Mouse (Mus musculus) kidney, postnatal 25 days (tissue): Measurements from ENCODE around the gene Trhr2.

Experiments
- DNase-seq, 2 experiments: peaks; one replicate each; pipeline ENCODE4 v3.0.0; 2021; ENCODE audit warnings: mixed read lengths in 2 of 2

The Trhr2 gene

DNA sequence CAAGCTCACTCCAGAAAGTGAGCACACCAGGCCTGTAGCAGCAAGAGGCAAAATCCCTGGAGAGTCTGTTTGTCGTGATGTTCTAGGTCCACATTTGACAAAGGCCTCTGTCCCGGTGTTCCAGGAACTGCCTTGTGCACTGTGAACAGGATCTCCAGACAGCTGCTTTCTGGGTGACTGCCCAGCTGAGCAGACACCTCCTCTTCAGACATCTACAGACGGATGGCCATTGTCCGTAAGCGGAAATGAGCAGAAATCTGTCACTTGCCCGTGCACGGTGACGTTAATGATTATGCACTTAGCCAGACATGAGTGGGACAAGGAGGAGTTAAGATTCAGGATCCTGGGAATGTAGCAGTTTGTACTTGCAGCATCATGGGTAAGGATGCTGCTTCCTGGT is 6.4 kb downstream of the Trhr2 start:
- peak; percentile 21 to 56 for DNase-seq

DNA sequence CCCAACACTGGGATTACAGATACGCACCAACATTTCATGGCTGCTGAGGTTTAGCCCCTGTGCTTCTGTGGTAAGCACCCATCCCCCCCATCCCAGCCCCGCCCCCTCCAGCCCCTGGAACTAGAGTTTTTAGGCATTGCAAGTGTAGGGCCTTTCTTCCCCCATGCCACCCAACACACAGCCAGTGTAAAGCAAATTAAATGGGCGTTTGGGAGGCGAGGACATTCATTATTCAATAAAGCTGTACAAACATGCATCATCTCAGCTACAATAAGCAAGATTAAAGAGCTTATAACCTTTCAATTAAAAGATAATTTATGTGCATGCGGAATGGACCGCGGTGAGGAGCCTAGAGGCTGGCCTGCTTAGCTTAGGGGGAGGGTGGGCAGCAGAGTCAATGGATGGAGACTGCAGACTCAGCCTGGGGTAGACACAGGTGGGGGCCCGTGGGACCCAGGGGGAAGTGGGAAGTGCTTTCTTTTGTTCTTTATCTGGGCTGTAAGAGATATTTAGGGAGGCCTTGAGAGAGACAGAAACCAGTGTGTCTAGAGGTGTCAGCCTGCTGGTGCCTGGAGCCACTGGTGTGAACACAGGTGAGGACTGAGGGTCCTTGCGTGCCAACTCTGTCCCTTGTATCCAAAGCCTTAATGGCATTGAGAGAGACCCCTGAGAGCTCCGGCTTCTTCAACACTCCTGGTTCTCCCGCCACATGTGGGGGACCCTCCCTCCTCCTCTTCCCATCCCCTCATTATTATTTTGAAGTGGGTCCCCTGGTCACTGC is 10.0 kb downstream of the Trhr2 start:
- no peak for DNase-seq

DNA sequence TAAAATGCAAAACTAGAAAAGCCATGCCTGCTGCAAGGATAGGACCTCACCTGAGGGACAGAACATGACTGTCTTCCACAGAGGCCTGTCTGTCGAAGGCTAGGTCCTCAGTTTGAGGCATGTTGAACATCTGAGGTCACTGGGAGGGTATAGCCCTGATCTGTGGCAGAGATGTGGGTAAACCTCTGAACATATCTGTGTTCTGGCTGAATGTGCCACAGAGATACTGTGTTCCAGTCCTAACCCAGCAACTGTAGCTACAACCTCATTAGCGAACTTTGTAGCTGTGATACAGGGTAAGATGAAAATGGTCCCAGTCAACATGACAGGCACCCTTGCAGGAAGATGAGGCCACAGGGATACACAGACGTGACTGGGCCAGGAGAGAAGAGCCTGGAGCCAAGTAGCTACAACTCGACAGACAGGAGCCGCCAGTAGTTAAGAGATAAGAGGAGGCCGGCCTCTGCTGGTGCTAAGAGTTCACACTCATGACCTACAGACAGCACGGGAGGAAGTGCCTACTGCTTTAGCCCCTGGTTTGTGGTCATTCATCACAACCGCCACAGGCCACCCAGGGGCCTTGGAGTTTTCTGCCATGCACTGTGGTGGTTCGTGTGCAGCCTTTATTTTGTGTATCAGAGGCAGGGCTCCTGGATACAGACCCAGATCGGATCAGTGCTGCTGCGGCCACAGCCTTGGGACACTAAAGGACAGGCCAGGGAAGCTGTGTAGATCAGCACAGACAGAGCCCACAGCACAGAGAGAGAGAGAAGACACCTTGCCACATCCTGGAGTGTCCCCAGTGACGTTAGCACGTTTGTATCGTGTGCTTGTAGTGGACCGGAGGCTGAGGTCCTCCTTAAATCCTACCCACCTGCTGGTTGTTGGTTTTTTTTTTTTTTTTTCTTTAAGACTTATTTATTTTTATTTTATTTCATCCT is 10.9 kb downstream of the Trhr2 start:
- no peak for DNase-seq

DNA sequence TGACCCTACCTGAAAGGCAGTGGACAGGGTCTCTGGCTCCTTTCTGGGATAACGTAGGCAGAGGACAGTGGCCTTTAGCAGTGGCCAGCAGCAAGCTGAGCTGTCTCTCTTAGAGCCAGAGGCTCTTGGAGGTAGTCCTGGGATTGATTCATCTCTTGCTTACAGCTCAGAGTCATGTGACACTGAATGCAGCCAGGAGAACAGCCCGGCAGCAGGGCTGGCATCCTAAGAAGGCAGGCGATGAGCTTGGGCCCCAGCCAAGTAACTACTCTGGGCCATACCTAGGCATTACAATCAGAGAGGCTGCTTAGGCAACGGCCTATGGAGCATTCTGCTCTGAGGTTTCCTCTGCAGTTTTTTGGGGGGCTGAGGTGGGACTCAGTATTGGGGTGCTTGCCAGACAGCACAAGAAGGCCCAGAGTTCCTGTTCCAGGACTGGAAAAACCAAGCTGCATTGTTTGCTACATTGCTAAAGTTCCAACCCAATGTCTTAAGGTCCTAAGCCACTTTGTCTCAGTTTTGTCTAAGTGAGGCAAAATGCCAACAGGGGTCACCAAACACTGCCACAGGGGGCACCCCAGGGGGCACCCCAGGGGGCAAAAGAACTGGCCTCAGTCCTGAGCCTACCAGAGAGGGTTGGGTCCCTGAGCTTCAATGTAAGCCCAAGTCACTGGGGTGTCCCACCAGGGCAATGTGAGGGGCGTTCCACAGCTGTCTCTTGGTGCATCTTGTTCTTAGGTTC is 12.6 kb downstream of the Trhr2 start:
- DNase-seq = peak in 1 of 2 experiments; percentile 30

DNA sequence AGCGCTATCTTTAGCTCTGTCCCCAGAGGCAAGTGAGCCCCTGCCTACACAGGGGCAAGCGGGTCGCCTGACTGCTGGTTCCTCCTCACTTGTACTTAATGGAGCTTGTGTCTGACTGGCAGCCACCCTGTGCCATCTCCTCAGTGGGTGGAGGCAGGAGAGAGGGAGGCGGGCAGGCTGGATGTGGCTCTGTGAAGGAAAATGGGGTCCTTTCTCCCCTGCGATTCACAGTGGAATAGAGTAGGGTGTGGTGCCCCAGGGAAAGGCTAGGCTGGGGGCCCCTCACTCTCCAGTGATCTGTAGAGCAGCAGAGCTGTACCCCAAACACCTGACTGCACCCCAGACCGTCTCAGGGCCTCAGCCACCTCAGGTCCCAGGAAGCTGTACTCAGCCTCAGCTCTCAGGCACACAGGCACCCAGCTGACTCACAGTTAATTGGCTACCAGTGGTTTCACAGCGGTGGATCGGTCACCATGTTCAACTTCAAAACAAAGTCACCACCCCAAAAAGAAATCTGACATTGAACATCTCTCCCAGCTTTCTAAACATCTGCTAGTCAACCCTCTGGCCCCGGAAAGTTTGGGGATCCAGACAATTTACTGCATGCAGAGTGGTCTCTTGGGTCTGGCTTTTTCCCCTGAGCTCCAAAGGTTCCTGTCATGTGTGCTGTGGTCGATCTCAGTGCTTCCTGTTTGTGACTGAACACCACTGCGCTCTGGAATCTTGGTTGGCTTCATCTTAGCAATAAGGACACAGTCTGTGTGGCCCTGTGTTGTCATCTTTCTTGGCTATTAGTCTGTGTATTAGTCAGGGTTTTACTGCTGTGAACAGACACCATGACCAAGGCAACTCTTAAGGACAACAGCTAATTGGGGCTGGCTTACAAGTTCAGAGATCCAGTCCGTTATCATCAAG is 15.1 kb downstream of the Trhr2 start:
- DNase-seq = no peak

DNA sequence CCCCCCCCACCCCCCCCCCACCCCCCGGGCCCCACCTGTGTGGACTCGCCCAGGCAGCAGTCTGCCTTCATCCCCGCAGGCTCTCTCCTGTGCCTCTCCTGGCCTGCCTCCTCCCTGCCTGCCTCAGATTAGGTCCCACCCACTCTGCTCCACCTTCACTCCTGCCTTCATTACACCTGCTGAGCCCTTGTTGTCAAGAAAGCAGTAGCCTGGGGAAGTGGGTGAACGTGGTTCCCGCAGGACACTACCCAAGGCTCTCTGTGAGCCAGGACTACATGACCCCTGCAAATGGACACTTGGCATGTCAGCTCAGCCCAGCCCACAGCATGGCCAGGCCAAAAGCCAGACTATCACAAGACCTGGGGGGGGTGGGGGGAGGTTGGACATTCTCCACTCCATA is 16.3 kb downstream of the Trhr2 start:
- DNase-seq = no peak

DNA sequence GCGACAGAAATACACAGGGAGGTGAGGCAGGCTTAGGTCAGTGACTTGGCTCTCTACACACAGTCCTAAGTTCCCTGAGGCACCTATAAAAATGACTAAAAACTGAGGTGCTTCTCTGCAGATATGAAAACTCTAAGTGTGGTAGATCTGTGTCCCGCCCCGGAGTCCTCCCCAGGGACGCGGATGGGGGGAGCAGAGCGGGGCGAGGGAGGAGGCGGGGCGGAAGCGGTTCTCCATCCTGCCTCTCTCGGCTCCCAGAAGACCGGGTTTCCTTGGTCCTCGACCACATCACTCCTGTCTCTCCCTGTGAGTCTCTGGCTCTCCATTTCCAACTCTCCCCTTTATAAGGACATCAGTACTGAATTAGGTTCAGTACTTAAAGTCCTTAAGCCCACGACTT is 16.8 kb downstream of the Trhr2 start:
- peak in 1 of 2 experiments; percentile 31 for DNase-seq

DNA sequence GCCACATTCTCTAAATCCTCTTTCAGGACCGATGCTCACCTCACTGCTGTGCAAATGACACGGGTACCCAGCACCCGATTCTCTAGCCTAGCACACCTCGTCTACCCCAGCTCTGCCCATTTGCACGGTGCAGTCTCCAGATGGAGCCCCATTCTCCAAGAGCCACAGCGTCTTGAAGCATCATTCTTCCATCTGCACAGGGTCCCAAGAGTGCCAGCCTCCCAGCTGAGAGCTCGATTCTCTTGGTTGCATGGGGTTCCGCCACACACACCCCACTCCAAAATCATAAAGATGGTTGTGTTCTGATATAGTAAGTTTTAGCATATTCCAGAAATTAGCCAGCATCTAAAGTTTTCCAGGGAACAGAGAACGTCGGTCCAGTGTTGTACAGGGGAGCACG is 17.2 kb downstream of the Trhr2 start:
- DNase-seq = no peak

DNA sequence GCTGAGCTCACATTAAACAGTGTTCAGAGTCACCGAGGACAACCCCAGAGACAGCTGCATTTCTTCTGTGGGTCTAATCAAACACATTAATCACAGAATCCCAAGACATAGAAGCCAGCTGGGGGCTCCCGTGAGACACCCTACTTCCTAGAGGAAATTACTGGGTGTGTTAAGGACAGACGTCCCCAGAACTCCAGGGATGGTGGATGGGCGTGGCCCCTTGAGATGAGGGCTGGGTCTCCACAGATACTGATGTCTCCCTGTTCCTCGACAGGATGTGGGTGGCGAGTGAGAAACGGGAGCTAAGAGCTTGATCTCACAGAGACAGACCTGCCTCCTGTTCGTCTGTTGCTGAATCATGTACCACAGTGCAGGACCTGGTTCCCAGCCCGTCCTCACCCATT is 17.7 kb downstream of the Trhr2 start:
- peak; percentile 52 to 78 for DNase-seq

DNA sequence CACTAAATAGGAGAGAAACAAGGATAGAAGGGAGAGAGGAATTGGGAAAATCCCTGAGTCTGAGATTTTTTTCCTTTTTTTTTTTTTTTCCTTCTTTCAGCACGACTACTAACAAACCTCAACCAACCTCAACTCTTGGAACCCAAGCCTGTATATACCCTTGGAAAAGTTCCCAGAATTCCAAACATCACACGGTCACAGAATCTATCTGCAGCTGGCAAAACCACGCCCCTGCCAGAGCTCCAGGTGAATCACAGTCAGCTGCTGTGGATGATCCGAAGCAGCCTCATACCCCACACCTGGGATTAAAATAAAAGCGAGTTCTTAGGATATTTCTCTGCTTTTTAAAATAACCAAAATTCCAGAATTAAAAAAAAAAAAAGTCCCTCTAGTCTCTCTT is 18.2 kb downstream of the Trhr2 start:
- no peak for DNase-seq

DNA sequence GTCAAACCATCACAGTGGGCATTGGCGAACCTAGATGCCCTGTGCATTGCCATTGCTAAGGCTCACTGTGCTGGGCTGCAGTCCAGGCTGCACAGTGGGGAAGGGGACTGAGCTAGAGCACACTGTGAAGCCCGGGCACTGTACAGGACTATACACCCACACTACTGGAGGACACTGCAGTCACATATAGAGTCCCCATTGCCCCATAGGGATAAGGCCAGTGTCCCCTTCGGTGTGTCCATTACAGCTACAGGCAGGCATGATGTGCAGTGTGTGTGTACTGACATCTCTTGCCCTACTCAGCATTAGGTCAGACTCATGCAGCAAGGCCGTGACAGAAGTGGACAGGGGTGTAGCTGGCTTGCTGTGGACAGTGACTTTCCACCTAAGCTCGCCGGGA is 18.8 kb downstream of the Trhr2 start:
- no peak for DNase-seq

DNA sequence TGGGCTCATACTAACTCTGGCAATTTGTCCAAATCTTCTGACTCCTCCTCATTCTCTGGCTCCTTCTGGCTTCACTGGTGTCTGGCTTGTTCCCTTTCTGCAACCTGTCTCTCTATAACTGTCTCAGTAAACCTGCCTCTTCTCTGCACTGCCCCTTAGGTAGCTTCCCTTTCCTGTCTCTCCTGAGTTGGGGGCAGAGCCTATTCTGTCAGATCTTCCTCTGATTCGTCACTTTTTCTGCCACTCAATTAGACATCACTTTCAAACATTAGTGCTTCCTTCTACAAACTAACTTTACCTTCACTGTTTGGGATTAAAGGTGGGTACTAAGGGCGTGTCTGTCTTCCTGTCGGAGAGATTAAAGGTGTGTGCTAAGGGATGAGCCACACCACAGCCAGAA is 19.8 kb downstream of the Trhr2 start:
- DNase-seq = no peak

DNA sequence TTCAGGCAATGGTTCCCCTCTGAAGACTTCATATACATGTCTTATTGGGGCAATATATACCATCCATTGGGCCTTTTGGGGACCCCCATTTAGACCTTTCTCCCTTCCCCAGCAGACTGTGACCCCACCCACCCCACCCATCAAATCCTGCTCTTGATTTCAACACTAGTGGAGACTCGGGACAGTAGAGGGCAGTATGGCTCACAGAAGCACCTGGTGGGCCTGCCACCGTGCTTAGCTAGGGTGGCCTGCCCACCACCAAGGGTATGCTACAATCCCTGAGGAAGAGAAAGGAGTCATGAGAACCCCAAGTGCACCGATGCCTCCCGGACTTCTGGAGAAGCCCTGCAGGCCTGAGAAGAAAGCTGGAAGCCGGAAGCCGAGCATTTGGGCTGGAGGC is 21.7 kb downstream of the Trhr2 start:
- DNase-seq = no peak

DNA sequence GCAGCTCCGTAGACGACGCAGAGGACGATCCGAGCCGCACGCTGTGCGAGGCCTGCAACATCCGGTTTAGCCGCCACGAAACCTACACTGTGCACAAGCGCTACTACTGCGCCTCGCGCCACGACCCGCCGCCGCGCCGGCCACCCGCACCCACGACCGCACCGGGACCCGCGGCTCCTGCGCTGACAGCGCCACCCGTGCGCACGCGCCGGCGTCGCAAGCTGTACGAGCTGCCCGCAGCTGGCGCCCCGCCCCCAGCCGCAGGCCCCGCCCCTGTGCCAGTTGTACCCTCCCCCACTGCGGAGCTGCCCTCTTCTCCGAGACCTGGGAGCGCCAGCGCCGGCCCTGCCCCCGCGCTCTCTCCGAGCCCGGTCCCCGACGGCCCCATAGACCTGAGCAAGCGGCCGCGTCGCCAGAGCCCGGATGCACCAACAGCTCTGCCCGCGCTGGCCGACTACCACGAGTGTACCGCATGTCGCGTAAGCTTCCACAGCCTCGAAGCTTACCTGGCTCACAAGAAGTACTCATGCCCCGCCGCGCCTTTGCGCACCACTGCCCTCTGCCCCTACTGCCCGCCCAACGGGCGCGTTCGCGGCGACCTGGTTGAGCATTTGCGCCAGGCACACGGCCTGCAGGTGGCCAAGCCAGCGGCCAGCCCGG is 24.2 kb downstream of the Trhr2 start:
- DNase-seq = peak; percentile 60 to 81

DNA sequence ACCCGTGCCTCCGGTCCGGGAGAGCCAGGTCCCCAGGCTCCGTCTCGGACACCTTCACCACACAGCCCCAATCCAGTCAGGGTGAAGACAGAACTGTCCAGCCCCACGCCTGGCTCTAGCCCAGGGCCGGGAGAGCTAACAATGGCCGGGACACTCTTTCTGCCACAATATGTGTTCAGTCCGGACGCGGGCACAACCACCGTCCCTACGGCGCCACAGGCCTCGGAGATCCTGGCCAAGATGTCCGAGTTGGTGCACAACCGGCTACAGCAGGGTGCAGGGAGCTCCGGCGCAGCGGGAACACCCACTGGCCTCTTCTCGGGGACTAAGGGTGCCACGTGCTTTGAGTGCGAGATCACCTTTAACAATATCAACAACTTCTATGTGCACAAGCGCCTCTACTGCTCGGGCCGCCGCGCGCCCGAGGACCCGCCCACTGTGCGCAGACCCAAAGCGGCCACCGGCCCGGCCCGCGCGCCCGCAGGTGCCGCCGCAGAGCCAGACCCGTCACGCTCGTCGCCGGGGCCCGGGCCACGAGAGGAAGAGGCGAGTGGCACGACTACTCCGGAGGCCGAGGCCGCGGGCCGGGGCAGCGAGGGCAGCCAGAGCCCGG is 24.8 kb downstream of the Trhr2 start:
- DNase-seq = peak; percentile 20 to 66

DNA sequence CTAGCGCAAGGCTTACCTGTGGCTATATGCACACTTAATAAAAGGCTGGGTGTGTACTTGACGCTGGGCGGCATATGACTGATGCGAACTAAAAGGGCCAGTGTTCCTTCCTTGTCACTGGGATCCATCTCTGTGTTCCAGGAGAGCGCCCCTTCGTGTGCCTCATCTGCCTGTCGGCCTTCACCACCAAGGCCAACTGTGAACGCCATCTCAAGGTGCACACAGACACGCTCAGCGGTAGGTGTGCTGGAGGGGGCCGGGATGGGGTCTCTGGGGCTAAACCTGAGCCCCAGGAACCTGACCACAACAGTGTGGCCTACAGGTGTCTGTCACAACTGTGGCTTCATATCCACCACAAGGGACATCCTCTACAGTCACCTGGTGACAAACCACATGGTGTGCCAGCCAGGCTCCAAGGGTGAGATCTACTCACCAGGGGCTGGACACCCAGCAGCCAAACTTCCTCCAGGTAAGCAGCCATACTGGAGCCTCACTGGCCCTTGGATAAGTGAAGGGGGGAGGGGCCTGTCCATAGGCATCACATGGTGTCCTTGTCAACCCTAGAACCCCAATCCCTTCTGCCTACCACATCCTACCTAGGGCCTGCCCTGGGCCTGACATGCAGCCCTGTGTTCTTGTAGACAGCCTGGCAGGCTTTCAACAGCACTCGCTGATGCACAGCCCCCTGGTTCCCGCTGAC is 25.6 kb downstream of the Trhr2 start:
- DNase-seq = no peak

DNA sequence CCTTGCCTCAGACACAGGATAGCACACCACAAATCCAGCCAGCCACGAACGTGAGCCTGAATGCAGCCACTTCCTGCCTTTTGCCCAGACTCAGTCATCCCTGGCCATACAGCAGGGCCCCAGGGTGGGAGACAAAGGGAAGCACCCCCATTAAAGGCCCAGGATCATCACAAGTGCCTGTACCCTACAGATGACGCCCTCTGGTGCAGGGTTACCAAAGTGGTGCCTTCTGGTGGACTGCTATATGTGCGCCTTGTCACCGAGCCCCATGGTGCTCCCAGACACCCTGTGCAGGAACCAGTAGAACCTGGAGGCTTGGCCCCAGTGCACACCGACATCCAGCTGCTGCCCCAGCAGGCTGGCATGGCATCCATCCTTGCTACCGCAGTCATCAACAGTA is 27.0 kb downstream of the Trhr2 start:
- DNase-seq = no peak

DNA sequence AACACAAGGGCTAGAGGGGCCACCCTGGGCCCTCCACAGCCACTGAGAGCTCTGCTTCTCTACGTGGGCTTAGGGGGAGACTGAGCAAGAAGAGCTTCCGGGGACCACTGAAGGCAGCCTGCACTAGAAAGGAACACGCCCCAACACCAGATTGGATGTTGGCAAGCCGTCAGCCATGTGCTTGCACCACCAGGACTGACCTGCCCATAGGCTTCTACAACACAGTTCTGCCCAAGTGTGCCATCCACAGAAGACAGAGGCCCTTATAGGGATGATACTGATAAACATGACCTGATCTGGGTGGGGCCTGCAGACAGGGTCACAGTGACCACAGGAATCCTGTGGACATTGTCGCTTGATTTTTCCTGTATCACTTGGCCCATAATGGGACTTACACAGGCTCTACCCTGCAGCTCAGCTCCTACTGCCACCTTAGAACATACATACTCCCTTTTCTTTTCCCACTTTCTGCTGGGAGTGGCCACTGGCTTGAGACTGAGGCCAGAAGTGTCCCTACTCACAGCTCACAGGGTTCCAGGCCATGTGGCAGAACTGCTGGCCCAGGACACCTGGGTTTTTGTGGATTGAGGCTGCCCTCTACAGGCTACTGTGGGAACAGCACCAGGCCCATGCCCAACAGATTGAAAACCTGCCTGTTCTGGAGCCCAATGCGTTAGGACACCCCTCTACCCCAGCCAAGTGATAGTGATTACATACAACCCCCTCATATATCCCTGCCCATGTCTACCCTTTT is 27.6 kb downstream of the Trhr2 start:
- peak; percentile 84 to 86 for DNase-seq

DNA sequence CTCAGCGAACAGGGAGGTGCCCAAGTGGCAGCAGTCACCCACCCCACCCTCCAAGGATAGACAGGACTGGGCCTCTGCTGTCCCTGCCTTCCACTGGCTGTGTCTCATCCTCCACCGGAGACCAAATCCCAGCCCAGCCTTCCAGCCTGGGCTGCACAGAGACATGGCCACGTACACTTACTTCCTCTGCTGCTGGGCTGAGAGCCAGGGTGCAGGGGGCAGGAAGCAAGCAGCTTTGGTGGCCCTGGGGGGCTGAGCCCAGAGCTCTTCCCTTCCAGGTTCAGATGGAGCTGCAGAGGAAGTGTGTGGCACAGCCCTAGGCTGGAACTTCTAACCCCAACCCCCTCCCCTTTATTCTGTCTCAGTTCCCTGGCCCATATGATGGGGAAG is 29.4 kb downstream of the Trhr2 start:
- DNase-seq = peak; percentile 78 to 90
